Mouse (Mus musculus) hindbrain, embryonic 15.5 days (tissue): ENCODE measurements around the gene Arf3. TPM values are rescaled to one million over a fixed set of nuclear protein-coding genes. Genes with fewer than 3 reads are reported as not detected.
A peak's percentile ranks its signal among the peaks of the same experiment; 100 is the strongest.

Source experiments
- ATAC-seq: fragments of 200-750 bp; cut with Nextera tagmentation; 2 replicates; pipeline ENCODE4 v1.8.0; 2017; ENCODE audit warnings: low read depth, moderate number of reproducible peaks, moderate TSS enrichment; ENCODE audit not compliant: low FRiP score
- H3K27ac ChIP-seq: fragments of 300-500 bp; sonication (generic); replicated peaks from 2 replicates; pipeline ENCODE4 v1.5.1; 2015; ENCODE audit warnings: mild to moderate bottlenecking, inconsistent platforms
- H3K27me3 ChIP-seq: fragments of 300-500 bp; sonication (generic); 2 replicates; pipeline ENCODE4 v1.6.1; 2015; ENCODE audit warnings: control low read depth, inconsistent platforms
- H3K36me3 ChIP-seq: fragments of 300-500 bp; sonication (generic); 2 replicates; pipeline ENCODE4 v1.6.1; 2015; ENCODE audit warnings: control low read depth, inconsistent platforms
- H3K4me1 ChIP-seq: fragments of 300-500 bp; sonication (generic); replicated peaks from 2 replicates; pipeline ENCODE4 v1.6.1; 2015; ENCODE audit warnings: control low read depth, inconsistent platforms
- H3K4me2 ChIP-seq: fragments of 300-500 bp; sonication (generic); 2 replicates; pipeline ENCODE4 v1.6.1; 2015; ENCODE audit warnings: moderate library complexity, mild to moderate bottlenecking, inconsistent platforms
- H3K4me3 ChIP-seq: fragments of 300-500 bp; sonication (generic); 2 replicates; pipeline ENCODE4 v1.5.1; 2015; ENCODE audit warnings: mild to moderate bottlenecking, inconsistent platforms
- H3K9ac ChIP-seq: fragments of 300-500 bp; sonication (generic); 2 replicates; pipeline ENCODE4 v1.6.1; 2015; ENCODE audit warnings: inconsistent platforms
- H3K9me3 ChIP-seq: fragments of 300-500 bp; sonication (generic); 2 replicates; pipeline ENCODE4 v1.6.1; 2016; ENCODE audit warnings: control low read depth, inconsistent platforms
- WGBS: fragments of 180-500 bp; shearing (Covaris S2); methylation state at CpG from one replicate; pipeline ENCODE4 v1.1.7; 2015; 5-methylcytosine and 5-hydroxymethylcytosine counted together
- polyA plus RNA-seq: library from polyadenylated mRNA; unstranded; fragments of >200 nt; fragmentation: Nextera tagmentation; extraction: Ambion mirVana; gene quantifications from 2 replicates; pipeline ENCODE4 v1.2.1, GENCODE M21; 2015

Arf3 gene
- polyA plus RNA-seq, 1 experiment from 2014 or later: 107 TPM

GRCm38 (mm10) chr15:98799396-98799795 lies 36.4 kb upstream of the Arf3 start:
- Histone ChIP-seq H3K36me3 (no peaks in the 10 kb centered on the region), H3K4me3 (no peak overlapping the region), H3K27ac (no peak overlapping the region), H3K4me1 (peaks cover 21% of the 10 kb centered on the region), H3K27me3 (peaks cover 93% of the 10 kb centered on the region), H3K9me3 (no peaks in the 10 kb centered on the region), H3K9ac (no peak overlapping the region), H3K4me2 (no peak overlapping the region)
- 8% methylated on average over 12 of the region's 12 CpGs for WGBS
- ATAC-seq: no peak

- Histone ChIP-seq H3K4me3 (no peak overlapping the region), H3K9me3 (no peaks in the 10 kb centered on the region), H3K36me3 (no peaks in the 10 kb centered on the region), H3K4me2 (no peak overlapping the region), H3K27me3 (peaks cover 94% of the 10 kb centered on the region), H3K27ac (no peak overlapping the region), H3K4me1 (peaks cover 17% of the 10 kb centered on the region), H3K9ac (no peak overlapping the region)
- 46% methylated on average over 3 of the region's 3 CpGs for WGBS
- no peak for ATAC-seq
These were observed 35.9 kb upstream of the Arf3 start for GRCm38 (mm10) chr15:98798903-98799302.

DNA sequence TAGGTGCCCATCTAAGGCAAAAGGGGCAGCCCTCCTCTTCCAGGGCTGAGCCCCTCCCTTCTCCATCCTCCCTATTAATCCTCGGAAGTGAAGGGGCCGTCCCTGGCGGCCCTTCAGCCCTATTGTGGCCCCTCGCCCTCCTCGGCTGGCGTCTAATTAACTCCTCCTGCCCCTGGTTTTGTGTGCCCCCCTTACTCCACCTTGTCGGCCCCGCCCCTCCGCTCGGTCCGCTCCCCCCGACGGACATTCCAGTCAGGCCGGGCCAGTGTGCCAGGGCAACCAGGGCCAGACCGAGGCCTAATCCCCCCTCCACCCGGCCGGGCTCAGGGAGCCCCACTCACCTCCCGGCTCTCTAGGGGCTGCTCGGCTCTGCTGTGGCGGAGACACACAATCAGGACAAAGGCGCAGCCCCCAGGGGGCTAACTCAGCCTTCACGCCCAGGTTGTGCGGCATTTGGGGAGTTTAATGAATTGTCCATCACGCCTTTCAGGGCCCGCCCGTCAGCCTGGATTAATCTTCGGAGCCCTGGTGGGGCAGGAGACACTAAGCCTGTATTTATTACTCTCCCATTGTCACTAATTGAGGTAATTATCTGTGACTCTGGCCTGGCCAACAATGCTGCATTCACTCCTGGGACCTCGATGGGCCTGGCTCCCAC lies 35.0 kb upstream of the Arf3 start:
- ATAC-seq: peak; percentile 87

GRCm38 (mm10) chr15:98796803-98797595 lies 34.0 kb upstream of the Arf3 start:
- no peak overlapping the region for H3K9ac ChIP-seq
- no peak overlapping the region for H3K27ac ChIP-seq
- no peak overlapping the region for H3K4me2 ChIP-seq
- H3K9me3 ChIP-seq: no peaks in the 10 kb centered on the region
- H3K4me1 ChIP-seq: peaks cover 26% of the 10 kb centered on the region
- H3K36me3 ChIP-seq: no peaks in the 10 kb centered on the region
- no peak overlapping the region for H3K4me3 ChIP-seq
- WGBS: 6% methylated on average over 12 of the region's 13 CpGs
- H3K27me3 ChIP-seq: peaks cover 94% of the 10 kb centered on the region
- ATAC-seq: 0 out of 2 replicates have a peak, but pooled peaks have one; percentile 28

More for the DNA sequence above, 35.0 kb upstream of the Arf3 start:
- H3K9ac ChIP-seq: no peak overlapping the region
- no peaks in the 10 kb centered on the region for H3K9me3 ChIP-seq
- H3K4me1 ChIP-seq: peaks cover 18% of the 10 kb centered on the region
- no peaks in the 10 kb centered on the region for H3K36me3 ChIP-seq
- 1% methylated on average over 28 of the region's 28 CpGs for WGBS
- no peak overlapping the region for H3K4me3 ChIP-seq
- no peak overlapping the region for H3K27ac ChIP-seq
- peaks cover 94% of the 10 kb centered on the region for H3K27me3 ChIP-seq
- H3K4me2 ChIP-seq: 0 out of 2 replicates have a peak overlapping the region, but pooled peaks have one; percentile 24

DNA sequence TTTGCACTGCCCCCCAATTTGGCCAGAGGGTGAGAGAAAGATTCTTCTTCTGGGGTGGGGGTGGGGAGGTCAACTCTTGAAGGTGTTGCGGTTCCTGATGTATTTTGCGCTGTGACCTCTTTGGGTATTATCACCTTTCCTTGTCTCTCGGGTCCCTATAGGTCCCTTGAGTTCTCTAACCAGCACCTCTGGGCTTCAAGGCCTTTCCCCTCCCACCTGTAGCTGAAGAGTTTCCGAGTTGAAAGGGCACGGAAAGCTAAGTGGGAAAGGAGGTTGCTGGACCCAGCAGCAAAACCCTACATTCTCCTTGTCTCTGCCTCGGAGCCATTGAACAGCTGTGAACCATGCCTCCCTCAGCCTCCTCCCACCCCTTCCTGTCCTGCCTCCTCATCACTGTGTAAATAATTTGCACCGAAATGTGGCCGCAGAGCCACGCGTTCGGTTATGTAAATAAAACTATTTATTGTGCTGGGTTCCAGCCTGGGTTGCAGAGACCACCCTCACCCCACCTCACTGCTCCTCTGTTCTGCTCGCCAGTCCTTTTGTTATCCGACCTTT lies 30.2 kb upstream of the Arf3 start:
- Histone ChIP-seq H3K27me3 (peaks cover 95% of the 10 kb centered on the region), H3K9ac (peak overlapping the region; percentile 18), H3K4me3 (peak overlapping the region; percentile 36), H3K27ac (no peak overlapping the region), H3K36me3 (no peaks in the 10 kb centered on the region), H3K4me1 (peaks cover 40% of the 10 kb centered on the region), H3K4me2 (peak overlapping the region; percentile 59), H3K9me3 (no peaks in the 10 kb centered on the region)
- WGBS: 6% methylated on average over 13 of the region's 13 CpGs
- no peak for ATAC-seq

- H3K27me3 ChIP-seq: peaks cover 96% of the 10 kb centered on the region
- H3K27ac ChIP-seq: no peak overlapping the region
- no peaks in the 10 kb centered on the region for H3K9me3 ChIP-seq
- peak overlapping the region; percentile 59 for H3K4me2 ChIP-seq
- H3K4me3 ChIP-seq: peak overlapping the region; percentile 36
- 1% methylated on average over 70 of the region's 75 CpGs for WGBS
- H3K4me1 ChIP-seq: peaks cover 33% of the 10 kb centered on the region
- H3K9ac ChIP-seq: peak overlapping the region; percentile 18
- H3K36me3 ChIP-seq: no peaks in the 10 kb centered on the region
- ATAC-seq: 0 out of 2 replicates have a peak, but pooled peaks have one; percentile 16
These were observed 29.4 kb upstream of the Arf3 start for GRCm38 (mm10) chr15:98792233-98793020.

DNA sequence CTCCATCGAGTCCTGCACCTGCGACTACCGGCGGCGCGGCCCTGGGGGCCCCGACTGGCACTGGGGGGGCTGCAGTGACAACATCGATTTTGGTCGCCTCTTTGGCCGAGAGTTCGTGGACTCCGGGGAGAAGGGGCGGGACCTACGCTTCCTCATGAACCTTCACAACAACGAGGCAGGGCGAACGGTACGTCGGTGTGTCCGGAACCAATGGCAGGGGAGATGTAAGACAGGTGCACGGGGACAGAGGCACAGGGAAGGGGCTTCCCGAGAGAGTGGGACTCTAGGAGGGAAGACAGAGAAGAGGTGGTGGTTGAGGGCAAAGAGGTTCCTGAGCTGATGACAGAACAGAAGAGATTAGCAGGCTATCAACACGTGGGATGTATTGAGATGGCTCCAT lies 28.8 kb upstream of the Arf3 start:
- no peak for ATAC-seq
- peak overlapping the region; percentile 36; the same call in 1 of the 2 replicates for H3K4me3 ChIP-seq
- peak overlapping the region; percentile 34 for H3K4me2 ChIP-seq
- H3K36me3 ChIP-seq: no peaks in the 10 kb centered on the region
- no peaks in the 10 kb centered on the region for H3K9me3 ChIP-seq
- H3K27ac ChIP-seq: no peak overlapping the region
- WGBS: under 1% methylated on average over 23 of the region's 23 CpGs
- H3K9ac ChIP-seq: no peak overlapping the region
- H3K27me3 ChIP-seq: peaks cover 95% of the 10 kb centered on the region
- H3K4me1 ChIP-seq: peaks cover 29% of the 10 kb centered on the region

DNA sequence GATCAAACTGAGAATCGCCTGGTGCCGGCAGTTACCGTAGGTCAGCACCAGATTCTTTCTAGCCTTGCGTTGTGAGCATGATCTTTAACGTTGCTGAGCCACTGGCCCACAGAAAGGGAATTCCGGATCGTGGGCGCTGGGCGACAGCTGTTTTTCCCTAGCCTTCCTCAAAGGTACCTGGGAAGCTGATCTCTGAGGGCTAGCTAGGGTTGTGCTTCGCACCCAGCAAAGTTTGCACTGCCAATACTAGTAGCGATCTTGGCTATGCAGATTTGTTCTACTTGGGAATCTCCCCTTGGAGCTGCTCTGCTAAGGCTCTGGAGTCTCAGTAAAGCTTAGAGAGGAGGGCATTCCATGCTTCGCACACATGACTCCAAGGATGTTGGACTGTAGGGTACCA lies 28.2 kb upstream of the Arf3 start:
- Histone ChIP-seq H3K27ac (no peak overlapping the region), H3K4me3 (peak overlapping the region; percentile 36), H3K9me3 (no peaks in the 10 kb centered on the region), H3K9ac (no peak overlapping the region), H3K36me3 (no peaks in the 10 kb centered on the region), H3K4me2 (peak overlapping the region; percentile 34), H3K27me3 (peaks cover 95% of the 10 kb centered on the region), H3K4me1 (peaks cover 28% of the 10 kb centered on the region)
- WGBS: under 1% methylated on average over 12 of the region's 12 CpGs
- no peak for ATAC-seq

GRCm38 (mm10) chr15:98790761-98791160 lies 27.7 kb upstream of the Arf3 start:
- Histone ChIP-seq H3K27me3 (peaks cover 91% of the 10 kb centered on the region), H3K4me3 (peak overlapping the region; percentile 36), H3K27ac (no peak overlapping the region), H3K36me3 (no peaks in the 10 kb centered on the region), H3K9me3 (no peaks in the 10 kb centered on the region), H3K4me1 (peaks cover 28% of the 10 kb centered on the region), H3K9ac (no peak overlapping the region), H3K4me2 (peak overlapping the region; percentile 34)
- ATAC-seq: no peak
- WGBS: under 1% methylated on average over 23 of the region's 23 CpGs

GRCm38 (mm10) chr15:98789661-98790535 lies 26.9 kb upstream of the Arf3 start, which contains the start of gene Wnt1:
Gene Wnt1, plus strand, starts transcription at chr15:98789857.
- H3K36me3 ChIP-seq: no peaks in the 10 kb centered on the region
- no peak within 1 kb of the TSS for H3K9ac ChIP-seq
- H3K4me2 ChIP-seq: peak within 1 kb of the TSS; percentile 34; the same call in 1 of the 2 replicates
- H3K27ac ChIP-seq: no peak within 1 kb of the TSS
- H3K4me1 ChIP-seq: peaks cover 28% of the 10 kb centered on the region
- WGBS: 2% methylated on average over 48 of the region's 51 CpGs
- peaks cover 82% of the 10 kb centered on the region for H3K27me3 ChIP-seq
- no peaks in the 10 kb centered on the region for H3K9me3 ChIP-seq
- 0 out of 2 replicates have a peak, but pooled peaks have one; percentile 23 for ATAC-seq
- peak within 1 kb of the TSS; percentile 36 for H3K4me3 ChIP-seq
